Mouse (Mus musculus): ENCODE results near the gene Il12rb1. TPM values are rescaled to one million over a fixed set of nuclear protein-coding genes. Genes with fewer than 3 reads are reported as not detected.
A peak's percentile ranks its signal among the peaks of the same experiment; 100 is the strongest.

The Il12rb1 gene
- polyA plus RNA-seq, 1 experiment from 2014 or later: 1.6 TPM

DNA sequence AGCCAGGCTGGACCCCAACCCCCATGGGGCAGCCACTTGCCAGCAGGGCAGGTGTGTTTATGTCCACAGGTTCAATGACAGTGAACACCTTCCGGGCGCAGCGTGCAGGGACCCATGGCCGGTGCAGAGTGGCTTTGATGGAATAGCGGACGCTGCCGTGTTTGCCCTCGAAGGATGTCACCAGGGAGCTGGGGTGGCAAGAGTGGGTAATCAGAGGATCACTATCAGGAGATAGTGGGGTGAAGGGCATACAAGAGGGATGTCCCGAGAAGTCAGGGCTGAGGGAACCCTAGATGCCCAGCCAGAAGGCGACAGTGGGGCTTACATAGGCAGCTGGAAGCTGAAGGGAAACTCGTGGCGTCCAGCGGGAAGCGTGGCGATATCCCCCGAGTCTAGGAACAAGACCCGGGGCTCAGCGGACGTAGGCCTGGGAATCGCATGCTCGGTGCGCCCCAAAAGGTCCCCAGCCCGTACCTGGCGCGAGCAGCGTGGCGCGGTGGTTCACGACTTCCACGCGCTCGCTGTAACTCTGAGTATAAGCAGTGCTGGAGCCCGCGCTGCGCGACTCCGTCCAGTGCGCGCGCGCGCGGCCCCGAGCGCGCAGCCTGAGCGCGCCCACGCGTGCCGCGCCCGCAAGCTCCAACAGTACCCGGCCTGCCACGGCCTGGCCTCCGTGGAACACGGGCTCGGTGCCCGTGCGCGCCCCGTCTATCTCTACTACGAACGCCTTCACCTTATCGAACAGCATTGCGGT is 30.6 kb downstream of the Il12rb1 start:
- peaks cover 18% of the 10 kb centered on the region; the same call in 1 of the 2 replicates for H3K36me3 ChIP-seq (ENCODE audit: inconsistent target)
- peak overlapping the region; percentile 82 for H3K27ac ChIP-seq
- H3K79me2 ChIP-seq (ENCODE audit: inconsistent target): peaks cover 12% of the 10 kb centered on the region
- peak overlapping the region; percentile 73 for H3K4me3 ChIP-seq (ENCODE audit: inconsistent target)
- WGBS (ENCODE audit: missing documents): 4% methylated on average over 63 of the region's 66 CpGs

DNA sequence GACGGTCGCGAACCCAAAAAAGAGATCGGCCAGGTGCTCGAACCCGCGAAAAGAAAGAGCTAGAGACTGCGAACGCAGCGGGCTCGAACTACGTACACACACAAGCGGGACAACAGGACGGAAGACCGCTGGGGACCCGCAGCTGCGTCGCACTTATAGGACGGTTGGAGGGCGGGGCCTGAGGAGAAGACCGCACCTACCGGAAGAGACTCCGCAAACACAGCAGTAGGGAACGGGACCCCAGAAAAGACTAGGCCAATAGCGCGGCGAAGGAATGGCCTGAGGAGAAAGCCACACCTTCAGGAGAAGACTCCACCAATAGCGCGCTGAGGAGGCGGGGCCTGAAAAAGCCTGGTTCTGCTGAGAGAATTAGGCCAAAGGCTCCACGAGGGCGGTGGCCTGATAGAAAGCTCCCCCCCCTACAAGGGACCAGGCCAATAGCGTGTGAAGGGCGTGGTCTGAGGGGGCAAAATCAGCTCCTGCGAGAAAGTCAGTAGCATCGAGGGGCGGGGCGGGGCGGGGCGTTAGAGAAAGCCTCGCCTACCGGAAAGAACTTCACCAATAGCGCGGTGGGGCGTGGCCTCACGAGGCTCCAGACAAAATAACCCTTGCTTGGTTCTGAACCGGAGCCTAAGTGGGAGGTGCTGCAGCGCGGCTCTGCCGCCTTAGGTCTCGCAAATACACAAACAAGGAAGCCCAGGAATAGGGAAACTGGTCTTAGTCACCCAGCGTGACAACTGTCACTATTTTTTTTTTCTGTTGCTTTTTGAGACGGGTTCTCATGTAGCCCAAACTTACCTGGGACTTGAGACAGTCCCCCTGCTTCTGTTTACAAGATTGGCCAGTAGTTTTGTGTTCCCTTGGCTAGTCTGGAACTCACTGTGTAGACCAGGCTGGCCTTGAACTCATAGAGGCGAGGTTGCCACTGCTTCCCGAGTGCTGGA is 31.4 kb downstream of the Il12rb1 start, which contains the start of gene Arrdc2:
Arrdc2 (minus strand) TSS at position 313 of the 944 bp plus-strand sequence.
- peaks cover 18% of the 10 kb centered on the region; the same call in 1 of the 2 replicates for H3K36me3 ChIP-seq (ENCODE audit: inconsistent target)
- H3K27ac ChIP-seq: peak within 1 kb of the TSS; percentile 82
- 2% methylated on average over 53 of the region's 55 CpGs for WGBS (ENCODE audit: missing documents)
- H3K79me2 ChIP-seq (ENCODE audit: inconsistent target): peaks cover 12% of the 10 kb centered on the region
- peak within 1 kb of the TSS; percentile 73 for H3K4me3 ChIP-seq (ENCODE audit: inconsistent target)

DNA sequence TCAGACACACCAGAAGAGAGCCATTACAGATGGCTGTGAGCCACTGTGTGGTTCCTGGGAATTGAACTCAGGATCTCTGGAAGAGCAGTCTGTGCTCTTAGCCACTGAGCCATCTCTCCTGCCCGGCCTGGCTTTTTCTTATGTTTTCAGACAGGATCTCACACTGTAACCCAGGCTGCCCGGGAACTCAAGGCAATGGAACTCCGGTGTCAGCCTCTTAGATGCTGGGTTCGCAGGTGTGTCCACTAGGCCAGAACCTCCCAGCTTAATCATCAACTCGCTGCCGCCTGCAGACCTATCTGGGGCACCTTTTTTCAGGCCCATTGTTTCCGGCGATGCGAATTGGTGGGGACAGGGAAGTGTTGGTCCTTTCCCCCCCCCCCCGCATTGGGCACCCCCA is 32.3 kb downstream of the Il12rb1 start:
- Histone ChIP-seq H3K27ac (peak overlapping the region; percentile 82), H3K4me3 (ENCODE audit: inconsistent target) (no peak overlapping the region)
- WGBS (ENCODE audit: missing documents): 91% methylated on average over 9 of the region's 10 CpGs

DNA sequence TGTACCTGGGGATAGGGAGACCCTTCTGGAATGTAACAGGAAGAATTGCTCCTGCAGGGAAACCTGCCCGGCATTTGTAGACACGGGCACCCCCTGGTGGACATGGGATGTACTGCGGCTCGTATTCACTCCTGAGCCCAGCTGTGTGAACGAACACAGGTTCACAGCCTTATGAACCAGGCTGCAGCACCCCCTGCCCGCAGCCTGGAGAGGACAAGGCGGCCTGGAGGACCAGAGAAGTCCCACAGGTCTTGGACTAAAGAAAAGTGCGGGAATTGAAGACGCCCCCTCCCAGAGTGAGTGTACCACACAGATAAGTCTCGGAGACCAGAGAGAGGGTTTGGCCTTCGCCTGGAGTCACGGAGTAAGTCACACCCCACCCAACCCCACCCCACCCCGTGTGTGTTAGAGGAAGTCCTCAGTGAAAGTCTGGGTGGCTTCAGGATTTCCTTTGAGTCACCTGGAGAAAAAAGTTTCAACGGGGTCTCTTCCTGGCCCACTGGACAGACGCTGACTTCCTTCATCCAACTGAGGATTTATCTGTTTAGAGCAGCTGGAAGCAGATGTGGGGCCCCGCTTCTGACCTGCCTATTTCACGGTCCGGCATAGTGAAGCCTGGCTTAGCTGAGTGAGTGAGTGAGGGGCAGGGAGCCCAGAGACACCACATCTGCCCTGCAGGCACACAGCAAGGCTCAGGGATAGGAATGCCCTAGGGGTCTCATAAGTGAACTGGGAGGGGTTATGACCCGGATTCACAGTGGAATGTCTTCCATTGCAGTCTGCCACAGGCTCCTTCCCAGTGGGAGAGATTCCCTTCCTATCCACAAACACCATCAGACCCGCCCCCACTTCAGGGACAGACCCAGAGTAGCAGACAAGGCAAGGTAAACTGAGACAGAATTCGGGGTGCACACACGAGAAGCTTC is 33.2 kb downstream of the Il12rb1 start:
- 30% methylated on average over 22 of the region's 22 CpGs for WGBS (ENCODE audit: missing documents)
- Histone ChIP-seq H3K79me2 (ENCODE audit: inconsistent target) (peaks cover 12% of the 10 kb centered on the region), H3K36me3 (ENCODE audit: inconsistent target) (peaks cover 3% of the 10 kb centered on the region; the same call in 1 of the 2 replicates), H3K27ac (peak overlapping the region; percentile 82; the same call in 1 of the 2 replicates), H3K4me3 (ENCODE audit: inconsistent target) (no peak overlapping the region)

More for the DNA sequence above, 32.3 kb downstream of the Il12rb1 start:
- peaks cover 11% of the 10 kb centered on the region; the same call in 1 of the 2 replicates for H3K36me3 ChIP-seq (ENCODE audit: inconsistent target)
- peaks cover 12% of the 10 kb centered on the region for H3K79me2 ChIP-seq (ENCODE audit: inconsistent target)

DNA sequence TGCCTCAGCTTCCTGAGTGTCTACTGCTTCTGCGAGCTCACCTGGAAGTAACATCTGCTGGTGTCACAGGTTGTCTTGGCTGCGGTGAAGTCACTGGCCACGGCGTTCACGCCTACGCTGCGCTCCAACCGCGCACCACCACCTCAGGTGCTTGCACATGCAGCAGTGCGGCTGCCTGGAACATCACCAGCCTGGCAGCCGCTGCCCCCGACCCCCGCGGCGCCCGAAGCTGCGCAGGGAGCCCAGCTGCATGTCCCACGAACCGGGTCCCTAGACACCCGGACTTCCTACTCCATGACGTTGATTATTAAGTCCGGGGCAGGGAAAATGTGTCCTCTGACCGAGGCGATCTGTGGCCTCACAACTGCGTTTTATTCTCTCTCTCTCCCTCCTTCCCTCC is 34.2 kb downstream of the Il12rb1 start:
- Histone ChIP-seq H3K79me2 (ENCODE audit: inconsistent target) (peaks cover 12% of the 10 kb centered on the region), H3K36me3 (ENCODE audit: inconsistent target) (no peaks in the 10 kb centered on the region), H3K27ac (no peak overlapping the region), H3K4me3 (ENCODE audit: inconsistent target) (no peak overlapping the region)
- WGBS (ENCODE audit: missing documents): 93% methylated on average over 20 of the region's 25 CpGs

DNA sequence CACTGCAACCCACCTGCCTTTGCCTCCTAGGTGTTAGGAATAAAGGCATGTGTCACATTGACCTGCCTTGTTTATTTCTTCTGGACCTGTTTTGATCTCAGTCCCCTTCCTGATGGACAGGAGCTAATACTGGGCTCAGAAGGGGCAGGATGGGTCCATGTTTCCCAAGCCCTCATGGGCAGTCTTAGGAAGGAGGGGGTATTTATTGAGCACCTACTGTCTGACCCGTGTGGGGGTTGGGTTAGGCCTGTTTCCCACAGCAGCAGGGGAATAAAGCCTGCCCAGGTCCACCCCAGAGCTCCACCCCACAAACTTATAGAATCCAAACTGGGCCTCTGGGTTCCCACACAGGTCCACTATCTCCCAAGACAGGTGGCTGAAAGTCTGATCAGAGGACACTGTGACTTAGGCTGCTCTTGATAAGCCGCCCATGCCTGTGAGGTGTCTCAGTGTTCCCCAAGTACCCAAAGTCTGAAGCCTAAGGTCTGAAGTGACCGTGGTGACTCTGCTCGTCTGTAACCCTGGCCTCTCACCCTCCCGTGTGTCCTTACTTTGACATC is 35.0 kb downstream of the Il12rb1 start:
- Histone ChIP-seq H3K79me2 (ENCODE audit: inconsistent target) (peaks cover 5% of the 10 kb centered on the region), H3K4me3 (ENCODE audit: inconsistent target) (no peak overlapping the region), H3K36me3 (ENCODE audit: inconsistent target) (no peaks in the 10 kb centered on the region), H3K27ac (no peak overlapping the region)
- WGBS (ENCODE audit: missing documents): 92% methylated on average over 5 of the region's 5 CpGs

DNA sequence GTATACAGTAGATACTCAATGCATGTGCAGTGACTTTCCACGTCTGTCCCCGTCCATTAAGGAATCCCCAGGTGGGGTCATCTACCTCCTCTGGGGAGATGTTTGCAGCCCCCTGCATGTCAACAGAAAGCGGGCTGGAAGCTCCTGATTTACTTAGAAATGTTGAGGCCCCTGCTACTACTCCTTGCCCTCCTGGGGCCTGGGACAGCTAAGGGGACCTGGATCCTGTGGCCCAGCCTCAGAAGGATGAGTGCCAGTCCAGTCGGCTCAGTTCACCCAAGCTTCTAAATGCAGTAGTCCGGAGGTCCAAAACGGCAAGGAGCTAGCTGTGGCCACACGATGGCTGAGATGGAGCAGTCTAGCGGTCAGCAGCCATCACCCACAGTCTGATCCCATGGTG is 35.7 kb downstream of the Il12rb1 start:
- Histone ChIP-seq H3K27ac (no peak overlapping the region), H3K79me2 (ENCODE audit: inconsistent target) (no peaks in the 10 kb centered on the region), H3K36me3 (ENCODE audit: inconsistent target) (no peaks in the 10 kb centered on the region), H3K4me3 (ENCODE audit: inconsistent target) (no peak overlapping the region)
- 87% methylated on average over 6 of the region's 8 CpGs for WGBS (ENCODE audit: missing documents)

DNA sequence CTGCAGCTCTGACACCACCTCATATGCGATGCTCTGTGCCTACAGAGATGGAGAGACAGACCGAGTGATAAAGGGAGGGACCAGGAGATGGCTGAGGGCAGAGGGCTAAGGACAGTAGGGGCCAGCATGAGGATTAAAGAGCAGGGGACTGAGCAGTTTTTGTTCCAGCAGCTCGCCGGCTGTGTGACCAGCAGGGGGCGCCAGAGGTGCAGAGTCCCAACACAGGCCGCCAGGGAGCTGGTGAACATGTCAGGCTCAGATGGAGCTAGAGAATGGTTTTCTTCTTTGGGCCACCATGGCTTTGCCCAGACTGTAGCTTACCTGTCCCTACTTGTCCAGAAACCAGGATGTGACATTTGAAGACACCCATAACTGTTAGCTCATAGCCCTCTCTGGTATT is 36.3 kb downstream of the Il12rb1 start:
- Histone ChIP-seq H3K36me3 (ENCODE audit: inconsistent target) (no peaks in the 10 kb centered on the region), H3K79me2 (ENCODE audit: inconsistent target) (no peaks in the 10 kb centered on the region), H3K27ac (no peak overlapping the region), H3K4me3 (ENCODE audit: inconsistent target) (no peak overlapping the region)
- WGBS (ENCODE audit: missing documents): 8% methylated on average over 6 of the region's 6 CpGs

DNA sequence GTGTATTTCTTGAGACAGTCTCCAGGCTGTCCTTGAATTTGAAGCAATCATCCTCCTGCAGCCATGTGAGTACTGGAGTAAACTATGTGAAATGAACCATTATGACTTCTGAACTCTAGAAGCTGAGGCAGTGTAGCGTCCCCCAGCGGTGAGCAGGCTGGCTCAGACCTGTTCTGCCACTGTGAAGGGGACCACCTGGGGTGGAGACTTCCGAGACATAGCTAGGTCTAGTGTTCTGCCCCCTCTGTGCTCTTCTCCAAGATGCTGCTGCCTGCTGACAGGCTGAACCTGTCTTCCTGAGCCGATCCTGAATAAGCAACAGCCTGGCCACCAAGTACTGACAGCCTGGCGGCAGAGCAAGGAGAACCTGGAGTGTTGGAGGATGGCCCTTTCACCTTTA is 36.9 kb downstream of the Il12rb1 start:
- Histone ChIP-seq H3K36me3 (ENCODE audit: inconsistent target) (no peaks in the 10 kb centered on the region), H3K79me2 (ENCODE audit: inconsistent target) (no peaks in the 10 kb centered on the region), H3K4me3 (ENCODE audit: inconsistent target) (no peak overlapping the region), H3K27ac (no peak overlapping the region)
- WGBS (ENCODE audit: missing documents): 69% methylated on average over 5 of the region's 5 CpGs

DNA sequence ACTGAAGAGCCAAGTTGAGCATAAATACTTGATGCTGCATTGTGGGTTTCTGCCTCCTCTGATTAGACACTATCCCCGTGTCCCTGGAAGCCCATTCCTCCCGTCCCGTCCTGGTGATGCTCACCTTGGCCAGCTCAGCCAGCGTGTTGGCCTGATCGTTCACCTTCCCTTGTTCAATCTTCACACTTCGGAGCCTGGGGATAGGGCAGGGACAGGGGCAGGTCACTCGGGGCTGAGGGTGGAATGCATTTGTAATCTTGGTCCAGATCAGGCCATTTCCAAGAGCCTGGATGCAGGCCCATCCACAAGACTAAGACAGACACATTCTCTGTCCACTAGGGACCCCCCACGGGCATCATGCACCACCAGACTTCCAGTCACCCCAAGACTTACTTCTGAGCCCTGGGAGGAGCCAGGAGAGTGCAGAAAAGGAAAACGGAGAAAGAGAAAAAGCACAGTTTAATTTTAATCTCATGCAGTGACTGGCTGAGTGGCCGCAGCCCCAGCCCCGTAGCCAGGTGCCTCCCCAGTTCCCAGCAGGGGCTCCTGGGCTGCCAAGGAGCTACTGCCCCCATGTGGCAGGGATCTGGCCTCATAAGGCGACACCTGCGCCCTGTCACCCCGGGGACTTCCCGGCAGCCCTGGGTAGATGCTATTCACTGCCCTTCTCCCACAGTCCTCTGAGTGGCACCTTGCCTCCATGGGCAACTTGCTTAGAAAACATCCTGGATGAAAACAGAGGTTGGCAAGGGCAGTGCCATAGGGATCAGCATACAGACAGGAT is 38.3 kb downstream of the Il12rb1 start:
- Histone ChIP-seq H3K4me3 (ENCODE audit: inconsistent target) (no peak overlapping the region), H3K79me2 (ENCODE audit: inconsistent target) (no peaks in the 10 kb centered on the region), H3K36me3 (ENCODE audit: inconsistent target) (no peaks in the 10 kb centered on the region), H3K27ac (no peak overlapping the region)
- WGBS (ENCODE audit: missing documents): 54% methylated on average over 15 of the region's 15 CpGs

DNA sequence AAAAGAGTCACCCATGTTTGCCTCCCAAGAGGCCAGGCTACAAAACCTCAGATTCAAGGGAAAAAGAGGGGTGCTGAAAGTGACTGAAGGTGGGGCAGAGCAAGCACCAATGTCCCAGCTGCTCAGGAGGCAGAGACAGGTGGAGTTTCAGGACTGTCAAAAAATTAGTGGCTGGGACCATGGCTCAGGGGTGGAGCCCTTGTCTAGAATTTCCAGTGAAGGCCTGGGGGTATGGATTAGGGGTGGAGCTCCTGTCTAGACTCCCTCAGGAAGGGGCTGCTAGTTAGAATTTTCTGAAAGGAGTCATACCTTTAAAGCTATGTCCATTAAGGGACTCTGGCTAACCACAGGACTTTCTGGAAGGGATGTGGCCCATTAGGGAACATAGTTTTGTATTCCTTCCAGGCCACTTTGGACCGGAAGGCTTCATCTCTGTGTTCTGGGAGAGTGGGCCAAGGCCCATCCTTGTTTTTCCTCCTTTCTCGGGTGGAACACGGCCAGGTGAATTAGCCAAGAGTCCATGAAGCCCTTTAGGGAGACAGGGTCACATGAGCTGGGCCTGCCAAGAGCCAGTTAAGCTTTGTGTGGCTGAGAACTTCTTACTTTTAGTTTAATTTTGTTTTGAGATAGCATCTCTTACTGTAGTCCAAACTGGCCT is 41.2 kb downstream of the Il12rb1 start:
- H3K36me3 ChIP-seq (ENCODE audit: inconsistent target): no peaks in the 10 kb centered on the region
- 82% methylated on average over 3 of the region's 3 CpGs for WGBS (ENCODE audit: missing documents)
- no peak overlapping the region for H3K27ac ChIP-seq
- H3K4me3 ChIP-seq (ENCODE audit: inconsistent target): no peak overlapping the region
- no peaks in the 10 kb centered on the region for H3K79me2 ChIP-seq (ENCODE audit: inconsistent target)

DNA sequence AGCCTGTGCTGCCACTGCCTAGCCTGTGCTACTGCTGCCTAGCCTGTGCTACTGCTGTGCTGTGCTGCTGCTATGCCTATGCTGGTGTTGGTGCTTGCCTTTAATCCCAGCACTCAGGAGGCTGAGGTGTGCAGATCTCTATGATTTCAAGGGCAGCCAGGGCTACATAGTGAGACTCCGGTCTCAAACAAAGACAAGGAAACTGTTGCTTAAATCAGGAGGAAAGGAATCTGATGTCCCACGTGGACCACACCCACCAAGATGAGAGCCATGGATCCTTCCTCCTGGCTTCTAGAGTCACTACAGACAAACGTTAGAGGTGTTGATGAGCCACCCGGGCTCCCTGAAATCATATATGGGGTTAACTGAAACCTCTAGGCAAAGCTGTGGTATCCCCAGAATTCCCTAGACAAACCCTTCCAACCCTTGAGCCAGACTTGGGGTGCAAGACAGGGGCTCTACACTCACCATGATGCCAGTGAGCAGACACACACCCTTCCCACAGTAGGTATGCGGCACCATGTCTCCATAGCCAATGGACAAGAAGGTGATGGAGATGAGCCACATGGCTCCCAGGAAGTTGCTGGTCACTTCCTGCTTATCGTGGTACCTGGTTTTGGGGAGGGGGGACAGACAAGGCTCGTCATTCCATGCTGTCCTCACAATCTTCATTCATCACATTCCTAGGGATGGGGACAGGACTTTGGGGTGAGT is 42.0 kb downstream of the Il12rb1 start:
- no peak overlapping the region for H3K27ac ChIP-seq
- no peak overlapping the region for H3K4me3 ChIP-seq (ENCODE audit: inconsistent target)
- WGBS (ENCODE audit: missing documents): 86% methylated on average over 6 of the region's 7 CpGs
- H3K79me2 ChIP-seq (ENCODE audit: inconsistent target): no peaks in the 10 kb centered on the region
- H3K36me3 ChIP-seq (ENCODE audit: inconsistent target): no peaks in the 10 kb centered on the region
